ENCODE assay signal across 8 mouse cellular contexts in genomic region chr14:54686522-54687143, GRCm38 (mm10). TPM values are rescaled to one million over a fixed set of nuclear protein-coding genes. Genes with fewer than 3 reads are reported as not detected.
DNase-seq lines count a peak whose midpoint lies in the region; ATAC-seq and TF ChIP-seq lines count a peak whose summit lies in the region.

Gene Acin1 (minus strand): TSS chr14:54686931.

- peaks cover 61% of the 10 kb centered on the region for H3K79me2 ChIP-seq in CH12.LX (replicated peaks; ENCODE audit: control insufficient read depth, extremely low read depth, insufficient read depth, poor library complexity, severe bottlenecking)

- H3K27me3 ChIP-seq in CH12.LX (replicated peaks) = no peaks in the 10 kb centered on the region
- no peaks in the 10 kb centered on the region for H3K27me3 ChIP-seq in forebrain, embryonic 11.5 days (ENCODE audit: control insufficient read depth, insufficient read depth, low read length)
- no peaks in the 10 kb centered on the region for H3K27me3 ChIP-seq in heart, embryonic 16.5 days (ENCODE audit: control insufficient read depth, insufficient read depth, low read length)
- H3K27me3 ChIP-seq in liver, embryonic 15.5 days = no peaks in the 10 kb centered on the region
- no peaks in the 10 kb centered on the region for H3K27me3 ChIP-seq in neural tube, embryonic 12.5 days (replicated peaks)

- TF ChIP-seq RAD21 in CH12.LX (IDR thresholded peaks at IDR 0.05; ENCODE audit: low read depth, low read length) = no peak

- H3K4me2 ChIP-seq in CH12.LX (ENCODE audit: insufficient read depth, low read depth, poor library complexity, severe bottlenecking) = peak within 1 kb of the TSS; percentile 98
- peak within 1 kb of the TSS; percentile 78 for H3K4me2 ChIP-seq in forebrain, embryonic 11.5 days (ENCODE audit: low read depth, low read length, severe bottlenecking)
- H3K4me2 ChIP-seq in heart, embryonic 16.5 days (ENCODE audit: low read depth, low read length) = peak within 1 kb of the TSS; percentile 92
- peak within 1 kb of the TSS; percentile 72 for H3K4me2 ChIP-seq in liver, embryonic 15.5 days
- H3K4me2 ChIP-seq in neural tube, embryonic 12.5 days (replicated peaks) = peak within 1 kb of the TSS; percentile 68

- peak; percentile 97 for ATAC-seq in forebrain, embryonic 11.5 days (replicated peaks; ENCODE audit: low FRiP score)
- peak; percentile 97 for ATAC-seq in heart, embryonic 16.5 days (replicated peaks; ENCODE audit: extremely low read depth, insufficient read depth, low FRiP score)
- ATAC-seq in liver, embryonic 15.5 days (ENCODE audit: insufficient read depth) = peak; percentile 93
- peak; percentile 98 for ATAC-seq in neural tube, embryonic 12.5 days (ENCODE audit: low FRiP score, low read depth)

- H3K9ac ChIP-seq in CH12.LX (ENCODE audit: insufficient read depth, low read depth) = peak within 1 kb of the TSS; percentile 99
- H3K9ac ChIP-seq in forebrain, embryonic 11.5 days (ENCODE audit: low read length) = peak within 1 kb of the TSS; percentile 92
- H3K9ac ChIP-seq in heart, embryonic 16.5 days (ENCODE audit: low read length) = peak within 1 kb of the TSS; percentile 100
- peak within 1 kb of the TSS; percentile 83 for H3K9ac ChIP-seq in liver, embryonic 15.5 days
- peak within 1 kb of the TSS; percentile 78 for H3K9ac ChIP-seq in neural tube, embryonic 12.5 days

- dilution Hi-C loops in CH12.LX (cut with MboI; ENCODE audit: extremely low pct_ligation_motif_present, extremely low pct_unique_long_range_greater_than_20kb, low sequenced_read_pairs) = no loop called here

- peak within 1 kb of the TSS; percentile 78 for H3K27ac ChIP-seq in CH12.LX (ENCODE audit: insufficient read depth, low read depth)
- H3K27ac ChIP-seq in forebrain, embryonic 11.5 days (ENCODE audit: low read depth, low read length) = peak within 1 kb of the TSS; percentile 69
- H3K27ac ChIP-seq in heart, embryonic 16.5 days (ENCODE audit: low read length) = peak within 1 kb of the TSS; percentile 99
- H3K27ac ChIP-seq in liver, embryonic 15.5 days (replicated peaks) = peak within 1 kb of the TSS; percentile 99
- peak within 1 kb of the TSS; percentile 79 for H3K27ac ChIP-seq in neural tube, embryonic 12.5 days

- peaks cover 2 to 44% of the 10 kb centered on the region in 2 experiments; a peak in 3 of 4 replicates for H3K4me1 ChIP-seq in CH12.LX (ENCODE audit: control insufficient read depth in 1 of 2, insufficient read depth in 2 of 2)
- H3K4me1 ChIP-seq in forebrain, embryonic 11.5 days (replicated peaks; ENCODE audit: control insufficient read depth, insufficient read depth, low read length) = peaks cover 5% of the 10 kb centered on the region; the same call in 1 of the 2 replicates
- H3K4me1 ChIP-seq in heart, embryonic 16.5 days (ENCODE audit: control insufficient read depth, insufficient read depth, low read length) = peaks cover 27% of the 10 kb centered on the region
- peaks cover 48% of the 10 kb centered on the region for H3K4me1 ChIP-seq in liver, embryonic 15.5 days (replicated peaks)
- H3K4me1 ChIP-seq in neural tube, embryonic 12.5 days = peaks cover 23% of the 10 kb centered on the region

- TF ChIP-seq EP300 in CH12.LX (IDR thresholded peaks at IDR 0.05; ENCODE audit: low read length) = no peak

- in situ Hi-C loops in CH12.LX (cut with MboI; ENCODE audit: low pct_ligation_motif_present, low pct_unique_long_range_greater_than_20kb, low sequenced_read_pairs) = no loop called here

- under 1% methylated on average over 44 of the region's 44 CpGs for WGBS in forebrain, embryonic 11.5 days
- 0% methylated on average over 44 of the region's 44 CpGs for WGBS in heart, embryonic 16.5 days
- WGBS in liver, embryonic 15.5 days (ENCODE audit: insufficient replicate concordance) = under 1% methylated on average over 44 of the region's 44 CpGs
- WGBS in neural tube, embryonic 12.5 days = under 1% methylated on average over 44 of the region's 44 CpGs

- no peak for TF ChIP-seq CTCF in CH12.LX (conservative IDR thresholded peaks at IDR 0.05 in 1 of 2, IDR thresholded peaks at IDR 0.05 in 1 of 2; ENCODE audit: low read depth in 2 of 2, low read length in 2 of 2)

- H3K9me3 ChIP-seq in CH12.LX (replicated peaks; ENCODE audit: low read length) = no peaks in the 10 kb centered on the region
- H3K9me3 ChIP-seq in forebrain, embryonic 11.5 days (ENCODE audit: control insufficient read depth, low read length) = no peaks in the 10 kb centered on the region
- no peaks in the 10 kb centered on the region for H3K9me3 ChIP-seq in heart, embryonic 16.5 days (replicated peaks; ENCODE audit: control insufficient read depth, low read length)
- H3K9me3 ChIP-seq in liver, embryonic 15.5 days (replicated peaks) = no peaks in the 10 kb centered on the region
- no peaks in the 10 kb centered on the region for H3K9me3 ChIP-seq in neural tube, embryonic 12.5 days

- TF ChIP-seq POLR2A in CH12.LX (IDR thresholded peaks at IDR 0.05; ENCODE audit: low read depth, low read length) = peak; percentile 83

- peak; percentile 99 for DNase-seq in CH12.LX (ENCODE audit: extremely low read depth)
- DNase-seq in c-Kit-positive CD71-positive TER-119-negative erythroid progenitor cells, embryonic 14.5 days (ENCODE audit: low read depth) = peak; percentile 99
- peak; percentile 99 for DNase-seq in forebrain, embryonic 11.5 days (ENCODE audit: low spot score)
- peak; percentile 100 for DNase-seq in kidney, postnatal 36 days
- DNase-seq in telencephalon, adult 2 months (ENCODE audit: low read depth, low spot score) = peak; percentile 98

- peaks cover 28 to 55% of the 10 kb centered on the region in 2 experiments for H3K36me3 ChIP-seq in CH12.LX (replicated peaks in 1 of 2; ENCODE audit: control insufficient read depth in 1 of 2, insufficient read depth in 1 of 2, low read length in 1 of 2)
- H3K36me3 ChIP-seq in forebrain, embryonic 11.5 days (ENCODE audit: control insufficient read depth, insufficient read depth, low read length) = peaks cover 6% of the 10 kb centered on the region
- peaks cover 19% of the 10 kb centered on the region for H3K36me3 ChIP-seq in heart, embryonic 16.5 days (ENCODE audit: control insufficient read depth, insufficient read depth)
- H3K36me3 ChIP-seq in liver, embryonic 15.5 days (replicated peaks) = peaks cover 46% of the 10 kb centered on the region
- H3K36me3 ChIP-seq in neural tube, embryonic 12.5 days = peaks cover 34% of the 10 kb centered on the region

- peak within 1 kb of the TSS; percentile 81 to 98 (median 82) for H3K4me3 ChIP-seq in CH12.LX (replicated peaks in 1 of 3; ENCODE audit: low read depth in 2 of 3, low read length in 2 of 3, poor library complexity in 1 of 3)
- peak within 1 kb of the TSS; percentile 75 for H3K4me3 ChIP-seq in forebrain, embryonic 11.5 days (ENCODE audit: low read depth, low read length)
- peak within 1 kb of the TSS; percentile 96 for H3K4me3 ChIP-seq in heart, embryonic 16.5 days (ENCODE audit: low read length)
- peak within 1 kb of the TSS; percentile 69 for H3K4me3 ChIP-seq in liver, embryonic 15.5 days (replicated peaks)
- peak within 1 kb of the TSS; percentile 69 for H3K4me3 ChIP-seq in neural tube, embryonic 12.5 days

TF ChIP-seq in CH12.LX, 34 proteins besides CTCF, POLR2A, EP300 and RAD21 (continues in another document):
- TF ChIP-seq NRF1 (IDR thresholded peaks at IDR 0.05; ENCODE audit: low read depth, low read length) (no peak), NELFE (IDR thresholded peaks at IDR 0.05; ENCODE audit: low read depth, low read length) (peak; percentile 80), ZKSCAN1 (IDR thresholded peaks at IDR 0.05; ENCODE audit: borderline replicate concordance, low read depth, low read length) (no peak), ZC3H11A (IDR thresholded peaks at IDR 0.05; ENCODE audit: low read depth, low read length) (no peak), BHLHE40 (IDR thresholded peaks at IDR 0.05; ENCODE audit: low read depth, low read length) (no peak), IRF4 (IDR thresholded peaks at IDR 0.05; ENCODE audit: low read depth, low read length) (peak; percentile 43; the same call in 1 of the 2 replicates), HCFC1 (IDR thresholded peaks at IDR 0.05; ENCODE audit: low read depth, low read length) (peak; percentile 74), TBP (conservative IDR thresholded peaks at IDR 0.05; ENCODE audit: low read depth, low read length) (0 out of 2 replicates have a peak, but pooled peaks have one; percentile 25), TCF12 (IDR thresholded peaks at IDR 0.05; ENCODE audit: low read depth, low read length) (peak; percentile 88), KAT2A (IDR thresholded peaks at IDR 0.05; ENCODE audit: insufficient replicate concordance, low read length) (peak; percentile 76), MAZ (IDR thresholded peaks at IDR 0.05; ENCODE audit: low read depth, low read length) (peak; percentile 94), UBTF (IDR thresholded peaks at IDR 0.05; ENCODE audit: low read depth, low read length) (no peak), ELF1 (IDR thresholded peaks at IDR 0.05; ENCODE audit: low read depth, low read length) (peak; percentile 91), E2F4 (IDR thresholded peaks at IDR 0.05; ENCODE audit: insufficient replicate concordance, low read depth, low read length) (no peak; the same call in 1 of the 2 replicates), MAFK (IDR thresholded peaks at IDR 0.05; ENCODE audit: insufficient replicate concordance, low read length) (no peak), USF1 (IDR thresholded peaks at IDR 0.05; ENCODE audit: low read depth, low read length) (no peak), MXI1 (IDR thresholded peaks at IDR 0.05; ENCODE audit: low read depth, low read length) (peak; percentile 57), MYC (IDR thresholded peaks at IDR 0.05; ENCODE audit: low read depth, low read length) (no peak), RCOR1 (conservative IDR thresholded peaks at IDR 0.05; ENCODE audit: low read depth, low read length) (no peak), MAX (IDR thresholded peaks at IDR 0.05; ENCODE audit: low read length) (no peak), JUN (IDR thresholded peaks at IDR 0.05; ENCODE audit: insufficient read depth, low read depth, low read length) (no peak), CHD2 (IDR thresholded peaks at IDR 0.05; ENCODE audit: low read length) (no peak), POLR2AphosphoS2 (IDR thresholded peaks at IDR 0.05; ENCODE audit: low read depth, low read length) (peak; percentile 65), ZMIZ1 (IDR thresholded peaks at IDR 0.05; ENCODE audit: low read depth, low read length) (peak; percentile 59)

RNA-seq across cellular contexts. Expression of gene Acin1, which starts in this region (rescaled TPM):
- total RNA-seq in CH12.LX (2012; rRNA removed) = 118 and 148 TPM in 2 replicates
- total RNA-seq in CH12.LX (2014; rRNA removed) = 74.0 and 85.6 TPM in 2 replicates
- 324 and 364 TPM in 2 replicates for polyA plus RNA-seq in CH12.LX (2012; ENCODE audit: insufficient read length, low read depth)
- polyA plus RNA-seq in forebrain, embryonic 11.5 days (2014; fragmentation: Nextera tagmentation; extraction: Ambion mirVana) = 150 and 160 TPM in 2 replicates
- 69.1 and 73.5 TPM in 2 replicates for polyA plus RNA-seq in heart, embryonic 16.5 days (2015; fragmentation: Nextera tagmentation; extraction: Ambion mirVana)
- 47.3 and 48.7 TPM in 2 replicates for polyA plus RNA-seq in liver, embryonic 15.5 days (2015; fragmentation: Nextera tagmentation; extraction: Ambion mirVana)
- 140 and 167 TPM in 2 replicates for polyA plus RNA-seq in neural tube, embryonic 12.5 days (2016; fragmentation: Nextera tagmentation; extraction: Ambion mirVana)

Comparison
In these comparisons a context has a peak if more than half of its experiments do, and no peak if none do; other contexts are left out.
1. Peak in every context shown above with its lines: DNase-seq, ATAC-seq, H3K4me3 ChIP-seq and H3K27ac ChIP-seq.